Mouse (Mus musculus): ENCODE measurements at regions not wholly inside any gene's neighbourhood (a gene's known extent, or its start where the extent isn't known, plus 50 kb on each side); places are given as distances from the start of the nearest gene placed in this dataset.
"Not testable (repeated sequence)": the region's sequence is repeated elsewhere in the genome, so short reads cannot be mapped to it uniquely, and the experiment has no call there.

DNA sequence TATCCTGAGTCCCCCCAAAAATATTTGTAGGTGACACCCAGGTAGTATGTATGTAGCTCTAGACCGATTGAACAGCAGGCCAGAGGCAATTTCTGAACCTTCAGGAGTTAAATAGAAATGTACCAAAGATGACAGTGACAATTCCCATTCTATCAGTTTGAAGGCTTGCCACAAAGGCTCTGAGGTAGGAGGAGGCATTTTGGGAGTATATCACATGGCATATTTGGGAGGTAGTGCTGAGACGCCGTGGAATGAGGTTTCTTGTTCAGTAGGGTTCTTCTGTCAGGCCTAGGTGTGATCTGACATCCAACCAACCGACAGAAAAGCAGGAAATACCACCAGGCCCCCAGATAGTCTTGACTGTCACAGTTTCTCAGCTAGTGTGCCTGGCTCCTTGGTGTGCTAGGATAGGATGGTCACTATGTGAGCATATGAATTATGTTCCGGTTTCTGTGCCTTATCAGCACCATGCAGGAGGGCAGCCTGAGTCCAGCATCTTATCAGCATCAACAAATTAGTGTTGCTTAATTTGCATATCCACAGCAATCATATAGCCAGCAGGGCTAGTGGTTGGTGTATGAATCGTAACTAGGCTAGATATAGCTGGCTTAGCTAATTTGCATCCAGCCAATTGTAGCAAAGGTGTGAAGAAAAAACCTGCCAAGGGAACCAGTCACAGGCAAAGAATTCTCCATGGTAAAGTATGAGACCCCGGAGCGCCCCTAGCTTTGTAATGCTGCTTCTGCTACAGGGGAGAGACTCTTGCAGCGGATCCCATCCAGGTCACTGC is 136.3 kb upstream of the Bcor start:
- no peak for DNase-seq (ENCODE audit: low spot score)

DNA sequence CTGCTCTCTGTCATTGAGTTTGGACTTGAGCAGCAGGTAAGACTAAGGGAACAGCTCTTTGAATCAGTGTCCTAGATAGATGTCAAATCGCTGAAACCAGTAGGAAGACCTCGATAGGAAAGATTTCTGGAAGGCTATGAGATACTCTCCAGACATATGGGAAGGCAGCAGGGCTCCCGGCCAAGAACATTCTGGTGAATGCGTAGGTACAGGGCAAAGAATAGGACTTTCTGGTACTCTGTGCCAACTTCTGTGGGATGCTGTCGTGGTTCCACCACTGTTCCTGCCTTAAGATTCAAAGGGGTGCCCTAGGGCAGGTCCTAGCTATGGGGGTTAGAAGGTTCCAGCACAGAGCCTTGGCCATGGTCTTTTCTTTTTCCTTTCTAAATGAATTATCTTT is 138.5 kb upstream of the Bcor start:
- no peak for DNase-seq (ENCODE audit: low spot score)

DNA sequence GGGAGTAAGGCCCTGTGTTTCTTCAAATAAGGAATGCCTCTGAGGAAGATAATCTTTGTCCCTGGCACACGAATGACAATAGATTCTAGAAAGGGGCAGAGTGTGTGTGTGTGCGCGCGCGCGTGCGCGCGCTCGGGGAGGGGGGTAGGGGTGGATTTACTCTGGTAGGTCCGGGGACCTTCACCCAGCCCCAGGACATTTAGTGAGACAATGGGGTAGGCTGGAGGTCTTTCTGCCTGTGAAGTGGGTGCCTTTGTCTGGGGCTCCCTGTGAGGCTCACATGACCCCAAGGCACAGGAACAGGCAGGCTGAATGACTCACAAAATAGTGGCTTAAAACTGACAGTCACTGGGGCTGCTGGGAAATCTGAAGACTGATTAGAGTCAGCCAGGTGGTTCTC is 139.1 kb upstream of the Bcor start:
- no peak for DNase-seq (ENCODE audit: low spot score)

DNA sequence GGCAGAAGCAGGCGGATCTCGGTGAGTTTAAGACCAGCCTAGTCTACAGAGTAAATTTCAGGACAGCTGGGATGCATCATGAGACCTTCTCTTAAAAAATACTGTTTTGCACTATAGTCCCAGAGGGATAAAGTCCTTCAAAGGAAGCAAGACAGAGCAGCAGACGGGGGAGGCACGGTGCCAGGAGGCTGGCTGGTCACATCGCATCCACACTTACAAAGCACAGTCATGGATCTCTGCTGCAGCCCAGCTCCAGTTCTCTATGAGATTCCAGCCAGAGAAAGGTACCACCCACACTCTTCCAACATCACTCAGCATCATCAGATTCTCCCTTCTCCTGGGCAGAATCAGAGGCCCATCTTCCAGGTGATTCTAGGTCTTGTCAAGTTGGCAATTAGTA is 144.5 kb upstream of the Bcor start:
- no peak for DNase-seq (ENCODE audit: low spot score)

DNA sequence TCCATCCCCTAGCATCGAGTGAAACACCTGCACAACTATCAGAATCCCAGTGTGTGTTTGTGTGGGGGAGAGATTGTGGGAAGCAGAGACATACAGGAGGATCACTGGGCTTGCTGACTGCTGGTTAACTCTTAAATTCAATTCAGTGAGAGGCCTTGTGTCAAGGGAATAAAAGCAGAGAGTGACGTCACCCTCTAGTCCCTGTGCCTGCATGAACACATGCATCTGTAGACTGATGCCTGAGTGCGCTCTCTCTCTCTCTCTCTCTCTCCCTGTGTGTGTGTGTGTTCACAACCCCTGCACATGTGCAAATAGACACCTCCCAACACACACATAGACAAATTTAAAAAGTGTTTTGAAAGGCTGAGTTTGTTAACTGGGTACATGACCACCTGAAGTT is 146.8 kb upstream of the Bcor start:
- DNase-seq (ENCODE audit: low spot score) = no peak

DNA sequence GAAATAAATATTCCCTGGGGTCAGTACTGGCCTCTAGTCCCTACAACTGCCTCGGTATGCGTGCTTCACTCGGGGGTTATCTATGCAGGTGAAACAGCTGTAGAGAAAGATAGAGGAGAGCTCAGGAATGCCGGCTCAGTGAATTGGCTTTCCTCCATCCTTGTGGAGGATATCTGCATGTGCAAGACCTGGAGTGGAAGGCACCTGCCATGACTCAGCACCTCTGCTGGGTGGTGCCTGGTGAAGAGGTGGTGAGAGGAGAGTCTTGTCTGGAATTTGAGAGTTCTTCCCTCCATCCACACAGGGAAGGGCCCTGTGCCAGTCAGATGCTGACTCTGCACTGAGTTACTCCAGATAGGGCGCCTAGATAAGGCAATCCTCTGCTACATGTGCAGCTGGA is 152.4 kb upstream of the Bcor start:
- DNase-seq (ENCODE audit: low spot score) = no peak

DNA sequence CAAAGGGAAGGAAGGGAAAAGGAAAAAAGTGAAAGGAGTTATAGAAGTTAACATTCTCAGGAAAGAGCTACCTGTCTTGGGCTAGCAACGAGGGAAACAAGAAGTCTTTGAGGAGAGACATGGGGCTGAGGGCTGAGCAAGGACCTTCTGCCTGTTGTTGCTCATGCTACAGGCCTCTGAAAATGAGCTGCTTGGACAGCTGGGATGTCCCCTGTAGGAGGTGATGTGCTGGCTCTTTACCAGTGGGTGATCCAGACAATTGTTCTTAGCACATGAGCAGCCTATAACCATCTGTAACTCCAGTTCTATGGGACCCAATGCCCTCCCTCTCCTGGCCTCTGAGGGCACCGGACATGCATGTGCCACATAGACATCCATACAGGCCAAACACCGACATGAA is 155.5 kb upstream of the Bcor start:
- no peak for DNase-seq (ENCODE audit: low spot score)

DNA sequence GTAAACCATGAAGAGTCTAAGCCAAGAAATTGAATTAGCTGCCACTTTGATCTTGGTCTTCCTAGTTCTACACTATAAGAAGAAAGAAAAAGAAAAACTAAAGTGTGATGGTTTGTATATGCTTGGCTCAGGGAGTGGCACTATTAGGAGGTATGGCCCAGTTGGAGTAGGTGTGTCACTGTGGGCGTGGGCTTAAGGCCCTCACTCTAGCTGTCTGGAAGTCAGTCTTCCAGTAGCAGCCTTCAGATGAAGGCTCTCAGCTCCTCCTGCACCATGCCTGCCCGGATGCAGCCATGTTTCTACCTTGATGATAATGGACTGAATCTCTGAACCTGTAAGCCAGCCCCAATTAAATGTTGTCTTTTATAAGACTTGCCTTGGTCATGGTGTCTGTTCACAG is 157.3 kb upstream of the Bcor start:
- DNase-seq (ENCODE audit: low spot score) = not testable (repeated sequence)

DNA sequence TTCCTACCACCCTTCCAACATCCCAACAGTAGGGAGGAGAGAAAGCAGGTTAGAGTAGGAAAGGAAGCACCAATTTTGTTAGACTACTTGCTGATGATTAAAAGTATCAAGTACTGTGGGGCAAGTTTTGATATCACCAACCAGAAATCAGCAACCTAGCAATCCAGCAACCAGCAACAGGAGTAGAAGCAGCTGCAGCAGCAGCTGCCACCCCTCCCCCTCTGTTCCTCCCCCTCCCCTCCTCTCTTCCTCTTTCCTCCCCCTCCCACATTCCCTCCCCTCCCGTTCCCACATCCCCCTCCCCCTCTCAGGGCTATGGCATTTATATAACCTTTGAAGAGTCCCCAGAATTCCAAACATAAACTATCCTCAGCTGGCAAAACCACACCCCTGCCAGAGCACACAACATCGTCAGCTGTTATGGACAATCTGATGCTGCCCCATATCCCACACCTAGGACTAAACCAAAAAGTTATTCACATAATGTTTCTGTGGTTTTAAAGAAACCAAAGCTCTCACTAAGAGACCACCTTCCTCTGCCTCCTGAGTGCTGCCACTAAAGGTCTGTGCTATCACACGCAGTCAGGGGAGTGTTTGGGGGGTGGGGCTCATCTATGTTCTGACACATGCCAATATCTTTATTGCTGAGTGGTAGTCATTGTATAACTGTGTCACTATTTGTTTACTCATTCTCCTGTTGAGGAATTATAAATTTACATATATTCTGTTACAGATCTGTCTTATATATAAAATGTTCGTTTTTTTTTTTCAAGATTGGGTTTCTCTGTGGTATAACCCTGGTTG is 158.9 kb upstream of the Bcor start:
- peak; percentile 18 for DNase-seq (ENCODE audit: low spot score)

DNA sequence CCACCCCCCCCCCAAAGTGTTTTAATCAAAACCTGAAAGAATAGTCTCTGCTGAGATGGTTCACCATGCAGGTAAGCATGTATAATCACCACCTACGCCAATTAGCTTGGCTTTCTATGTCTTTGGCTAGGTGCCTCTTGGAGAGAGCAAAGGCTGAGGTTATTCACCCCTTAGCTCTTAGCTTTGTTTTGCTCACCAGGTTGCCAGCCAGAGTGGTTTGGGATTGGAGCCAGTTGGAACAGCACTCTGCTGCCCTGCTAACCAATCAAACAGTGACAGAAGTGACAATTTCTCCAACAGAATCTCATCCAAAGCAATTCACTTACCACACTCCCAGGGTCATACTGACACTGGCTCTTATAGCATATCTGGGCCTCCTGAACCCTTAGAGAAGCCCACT is 162.3 kb upstream of the Bcor start:
- DNase-seq (ENCODE audit: low spot score) = no peak

DNA sequence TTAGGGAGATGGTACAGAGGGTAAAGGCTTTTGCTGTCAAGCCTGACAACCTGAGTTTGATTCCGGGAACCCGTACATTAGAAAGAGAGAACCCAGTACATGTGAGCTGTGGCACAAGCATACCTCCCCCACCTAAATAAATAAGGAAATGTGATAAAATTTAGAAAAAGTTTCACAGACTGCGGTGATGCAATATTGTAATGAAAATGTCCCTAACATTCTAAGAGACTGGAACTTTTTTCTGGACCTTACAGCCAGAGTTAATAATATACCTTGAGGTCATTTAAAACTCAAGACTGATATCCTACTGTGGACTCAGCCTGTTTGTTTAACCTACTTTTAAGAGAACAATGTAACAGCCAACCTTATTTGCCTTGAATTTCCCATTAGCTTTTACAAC is 163.1 kb upstream of the Bcor start:
- DNase-seq (ENCODE audit: low spot score) = no peak

DNA sequence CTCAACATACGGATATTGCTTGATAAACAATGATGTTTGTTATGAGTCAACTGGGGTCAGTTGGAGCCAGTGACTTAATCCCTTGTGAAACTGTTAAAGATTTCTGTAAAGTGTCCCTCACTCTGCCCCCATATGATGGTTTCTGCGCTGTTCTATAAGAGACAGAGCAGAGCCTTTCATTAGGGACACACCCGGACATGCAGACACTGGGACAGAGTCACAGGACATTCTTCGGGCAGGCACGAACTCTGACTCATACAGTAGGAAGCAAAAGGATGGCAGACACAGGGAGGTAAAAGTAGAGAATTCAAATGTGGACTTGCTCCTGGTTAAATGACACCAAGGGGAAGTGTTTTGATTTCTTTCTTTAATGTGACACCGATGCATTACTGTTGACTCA is 163.7 kb upstream of the Bcor start:
- DNase-seq (ENCODE audit: low spot score) = no peak

DNA sequence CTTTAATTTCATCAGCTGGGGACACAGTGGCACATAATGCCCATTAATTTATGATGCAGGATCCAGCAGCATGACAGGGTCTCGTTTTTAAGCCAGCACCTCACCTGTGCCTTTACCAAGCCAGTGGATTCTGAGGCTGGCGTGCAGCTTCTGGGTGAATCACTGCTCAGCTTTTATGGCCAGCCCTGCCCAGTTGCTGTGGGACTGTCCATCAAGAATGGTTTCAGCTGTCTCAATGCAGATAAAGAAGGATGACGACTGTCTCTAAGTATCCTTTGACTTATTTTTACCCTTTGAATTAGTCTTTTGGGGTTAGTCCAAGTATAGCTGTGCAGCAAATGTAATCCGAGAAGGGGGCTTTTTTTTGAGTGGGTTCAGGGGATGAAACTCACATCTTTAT is 167.3 kb upstream of the Bcor start:
- no peak for DNase-seq (ENCODE audit: low spot score)

DNA sequence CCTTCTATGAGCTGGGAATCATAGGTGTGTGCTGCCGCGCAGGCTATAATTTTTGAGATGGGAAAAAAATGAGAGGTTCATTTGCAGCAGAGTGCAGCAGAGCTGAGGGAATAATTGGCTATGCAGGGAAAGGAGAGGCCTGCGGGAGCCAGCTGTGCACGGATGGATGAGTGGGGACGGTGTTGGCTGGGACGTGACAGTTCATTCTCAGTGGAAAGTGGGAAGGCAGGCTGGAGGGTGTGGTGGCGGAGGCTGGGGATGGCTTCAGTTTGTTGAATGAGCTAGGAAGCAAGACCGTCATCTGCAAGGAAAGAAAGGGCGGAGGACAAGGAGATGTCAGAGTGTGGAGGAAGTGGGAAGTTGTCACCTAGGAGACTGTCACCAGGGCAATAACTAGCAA is 180.4 kb upstream of the Bcor start:
- no peak for DNase-seq (ENCODE audit: low spot score)

DNA sequence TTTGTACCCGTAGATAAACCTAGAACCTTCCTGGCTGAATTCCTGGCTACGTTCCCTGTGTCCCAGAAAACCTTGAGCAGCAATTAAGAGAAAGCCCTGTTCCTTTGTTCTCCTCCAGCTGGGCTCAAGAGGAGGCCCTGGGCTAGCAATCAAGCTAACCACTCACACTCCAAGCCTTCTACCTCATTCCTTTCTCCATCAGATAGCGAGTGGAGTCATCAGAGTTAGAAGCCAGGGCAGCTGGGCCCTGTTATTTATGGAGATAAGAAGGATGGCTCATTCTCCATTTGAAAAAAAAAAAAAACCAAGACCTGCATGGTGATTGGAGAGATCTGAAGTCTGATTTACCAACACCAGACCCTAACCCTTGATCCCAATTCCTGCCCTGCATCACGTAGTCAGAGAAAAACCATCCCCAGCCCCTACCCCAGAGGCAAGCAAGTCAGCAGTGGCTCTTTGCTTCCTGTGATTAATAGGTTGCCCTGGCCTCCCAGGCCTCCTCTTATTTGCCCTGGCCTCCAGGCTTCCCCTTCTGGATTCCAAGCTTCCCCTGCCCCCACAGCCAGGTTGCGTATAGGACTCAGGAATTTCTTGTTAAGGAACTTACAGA is 181.3 kb upstream of the Bcor start:
- DNase-seq (ENCODE audit: low spot score) = peak; percentile 40

DNA sequence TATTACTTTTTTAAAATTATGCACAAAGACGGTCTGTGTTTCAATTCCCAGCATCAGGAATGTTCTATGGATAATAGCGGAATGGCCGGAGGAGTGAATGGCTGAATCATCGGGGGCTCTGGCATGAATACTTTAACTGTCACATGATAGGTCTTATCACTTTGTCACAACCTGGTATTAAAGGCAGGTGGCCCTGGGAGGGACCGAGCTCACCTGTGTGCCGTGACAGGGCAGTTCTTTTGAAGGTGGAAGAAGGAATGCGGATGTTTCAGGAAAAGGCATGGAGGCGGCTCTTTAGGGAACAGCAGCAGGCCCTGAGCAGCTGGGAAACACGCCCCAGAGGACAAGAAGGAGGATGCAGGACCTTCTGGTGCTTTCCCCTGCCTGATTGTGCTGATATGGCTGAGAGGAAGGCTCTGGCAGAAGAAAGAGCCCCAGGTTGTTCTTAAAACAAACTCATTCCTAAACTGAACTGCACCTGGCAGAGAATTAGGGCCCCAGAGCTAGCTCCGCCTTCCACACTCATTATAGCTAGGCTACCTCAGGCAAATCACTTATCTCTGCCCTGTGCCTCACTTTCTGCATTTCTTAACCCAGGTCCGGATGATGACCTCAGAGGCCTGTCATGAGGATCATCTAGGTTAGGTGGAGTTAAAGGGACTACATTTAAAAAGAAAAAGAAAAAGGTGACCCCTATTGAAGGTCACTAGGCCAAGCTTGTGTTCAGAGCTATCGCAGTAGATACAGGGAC is 184.8 kb upstream of the Bcor start:
- DNase-seq (ENCODE audit: low spot score) = no peak

DNA sequence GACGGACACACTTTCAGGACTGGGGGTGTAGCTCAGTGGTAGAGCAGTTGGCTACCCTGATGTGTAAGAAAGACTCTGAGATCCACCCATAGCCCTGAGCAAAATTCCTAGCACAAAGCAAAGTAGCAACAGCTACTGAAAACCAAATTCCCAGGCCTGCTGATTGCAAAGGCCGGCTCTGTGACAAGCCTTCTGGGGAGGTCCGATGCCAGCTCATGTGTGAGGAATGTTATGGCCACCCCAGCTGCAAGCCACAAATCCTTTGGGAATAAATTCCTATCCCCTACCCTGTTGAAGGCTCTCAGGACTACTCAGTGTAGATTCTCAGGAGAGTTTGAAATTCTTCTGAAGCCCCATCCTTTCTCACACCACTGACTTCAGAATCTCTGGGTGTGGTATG is 186.7 kb upstream of the Bcor start:
- DNase-seq (ENCODE audit: low spot score) = no peak

DNA sequence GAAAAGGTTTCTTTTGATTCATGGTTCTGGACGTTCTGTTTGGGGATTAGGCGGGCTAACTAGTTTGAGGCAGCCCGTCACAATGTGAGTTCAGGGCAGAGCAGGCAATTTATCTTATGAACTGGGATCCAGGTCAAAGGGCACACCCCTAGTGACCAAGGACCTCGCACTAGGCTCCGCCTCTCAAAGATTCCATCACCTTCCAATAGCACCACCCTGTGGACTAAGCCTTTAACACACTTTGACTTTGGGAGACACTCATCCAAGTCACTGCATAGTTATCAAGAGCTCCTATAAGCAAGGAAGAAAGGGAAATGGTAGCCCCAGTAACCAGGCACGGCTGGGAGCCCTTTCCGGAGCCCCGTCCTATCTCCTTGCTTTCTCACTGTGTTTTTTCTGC is 188.0 kb upstream of the Bcor start:
- peak; percentile 55 for DNase-seq (ENCODE audit: low spot score)

DNA sequence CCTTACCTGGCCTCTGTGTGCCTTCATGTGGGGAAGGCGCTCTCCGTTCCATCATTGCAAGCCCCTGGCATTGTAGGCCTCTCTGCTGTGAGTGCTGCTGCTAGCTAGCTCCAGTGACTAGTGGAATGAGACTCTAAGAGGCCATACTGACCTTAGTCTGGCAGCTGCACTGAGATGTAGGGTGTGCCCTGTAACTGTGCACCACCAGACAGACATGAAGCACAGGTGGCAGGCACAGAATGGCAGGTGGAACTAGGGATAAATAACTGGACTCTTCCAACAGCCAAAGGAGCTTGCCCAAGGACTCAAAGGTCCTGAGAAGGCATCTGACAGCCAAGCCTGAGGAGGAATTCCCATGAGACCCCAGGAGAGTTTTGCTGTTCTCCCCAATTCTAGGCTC is 194.7 kb upstream of the Bcor start:
- no peak for DNase-seq (ENCODE audit: low spot score)

DNA sequence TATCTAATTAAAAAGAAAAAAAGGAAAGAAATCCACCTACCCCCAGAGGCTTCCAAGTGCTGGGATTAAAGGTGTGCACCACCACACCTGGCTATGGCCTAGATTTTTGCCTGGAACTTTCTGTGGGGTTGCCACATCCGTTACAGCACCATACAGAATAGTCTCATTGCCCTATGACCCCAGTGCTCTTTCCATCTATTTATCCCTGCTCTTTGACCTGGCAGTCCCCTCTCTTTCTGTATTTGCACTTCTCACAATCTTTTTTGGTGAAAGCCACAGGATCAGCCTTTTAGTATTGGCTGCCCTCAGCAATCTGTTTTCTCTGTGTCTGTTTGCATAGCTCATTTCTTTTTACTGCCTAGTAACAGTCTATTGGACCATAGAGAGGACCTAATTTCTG is 197.9 kb upstream of the Bcor start:
- DNase-seq (ENCODE audit: low spot score) = no peak

DNA sequence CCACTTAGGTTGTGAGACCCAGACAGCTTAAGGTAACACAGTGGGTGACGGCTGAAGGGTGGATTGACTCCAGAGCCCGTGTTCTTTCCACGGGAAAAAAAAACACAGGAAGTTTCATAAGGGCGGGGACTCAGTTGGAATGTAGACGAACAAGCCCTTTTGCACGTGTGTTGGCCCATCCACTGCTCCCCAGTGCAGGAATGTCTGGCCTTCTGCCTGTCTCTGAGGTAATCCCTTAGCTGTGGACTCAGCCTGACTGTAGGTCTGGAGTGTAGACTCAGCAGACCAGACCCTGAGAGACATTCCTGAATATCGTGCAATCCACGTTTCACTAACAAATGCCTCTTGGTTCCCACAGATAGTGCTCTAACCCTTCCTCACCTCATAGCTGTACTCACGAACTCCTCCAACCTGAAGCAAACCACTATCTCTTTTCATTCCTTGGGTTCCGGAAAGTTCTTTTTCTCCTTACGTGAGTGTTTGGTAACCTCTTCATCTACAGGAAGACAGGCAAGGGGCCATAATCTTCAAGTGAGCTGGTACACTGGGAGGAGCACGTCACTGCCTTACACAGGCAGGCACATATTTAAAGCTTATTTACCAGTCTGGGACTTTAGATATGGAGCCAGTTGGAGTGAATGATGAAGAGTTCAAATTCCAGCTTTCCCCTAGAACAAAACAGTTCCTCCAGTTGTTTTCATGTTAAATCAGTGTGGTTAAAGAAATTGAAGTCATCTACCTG is 205.6 kb upstream of the Bcor start:
- no peak for DNase-seq (ENCODE audit: low spot score)

DNA sequence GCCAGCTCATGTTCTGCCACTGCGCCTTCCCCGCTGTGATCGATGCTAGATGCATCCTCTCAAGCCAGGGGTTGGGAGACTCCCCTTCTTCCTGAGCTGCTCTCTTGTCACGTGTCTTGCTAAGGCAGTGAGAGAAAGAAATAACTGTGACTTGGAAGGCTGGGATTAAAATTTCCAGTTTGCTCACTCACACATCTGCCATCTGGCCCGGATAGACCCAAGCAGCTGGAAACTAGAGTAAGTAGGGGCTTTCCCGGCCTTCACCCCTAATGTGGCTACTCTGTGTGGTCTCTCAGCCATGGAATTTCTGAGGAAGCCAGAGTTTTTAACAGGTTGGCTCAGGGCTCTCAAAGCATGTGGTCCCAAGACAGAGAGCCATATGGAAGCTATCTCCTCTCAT is 206.6 kb upstream of the Bcor start:
- DNase-seq (ENCODE audit: low spot score) = no peak

Measured in embryo, embryonic 10.5 days (tissue).